In the genomic region with DNA sequence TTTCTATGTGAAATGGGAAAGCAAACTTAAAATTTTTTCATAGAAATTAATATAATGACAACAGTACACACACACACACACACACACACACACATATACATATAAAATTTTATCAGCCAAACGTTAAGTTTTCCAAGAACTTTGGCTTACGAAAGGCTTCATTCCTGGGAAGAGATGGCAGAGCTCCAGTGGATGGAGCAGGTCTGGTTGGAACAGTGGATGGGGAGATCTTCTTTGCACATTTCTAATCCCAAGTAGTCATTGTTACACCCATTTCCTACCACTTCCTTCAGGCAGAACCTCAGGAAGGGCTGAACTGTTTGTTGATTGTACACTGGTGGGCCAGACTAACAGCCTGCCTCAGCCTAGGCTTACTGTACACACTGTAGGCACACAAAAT, we compare ENCODE assay signal across 21 mouse cellular contexts.
A peak's percentile ranks its signal among the peaks of the same experiment; 100 is the strongest.
DNase-seq lines count a peak whose midpoint lies in the region; ATAC-seq and TF ChIP-seq lines count a peak whose summit lies in the region.
"Had no signal": no experiment of that assay in that cellular context is flagged by ENCODE, and none has a peak within 500 bp of the region (broad histone marks: within the 10 kb centered on the region; RNA-seq: fewer than 3 reads in every experiment).

No protein-coding gene starts in this region.

- peaks cover 53% of the 10 kb centered on the region for H3K4me1 ChIP-seq in heart, embryonic 10.5 days
- H3K4me1 ChIP-seq in liver, adult 2 months (ENCODE audit: control insufficient read depth, insufficient read depth, low read length): peaks cover 10% of the 10 kb centered on the region
- peaks cover 9% of the 10 kb centered on the region; the same call in 1 of the 2 replicates for H3K4me1 ChIP-seq in liver, embryonic 11.5 days (replicated peaks; ENCODE audit: control insufficient read depth, insufficient read depth, low read length)
- peaks cover 28% of the 10 kb centered on the region; the same call in 1 of the 2 replicates for H3K4me1 ChIP-seq in lung, postnatal 0 days (ENCODE audit: insufficient read depth, low read depth, low read length)
- peaks cover 10% of the 10 kb centered on the region for H3K4me1 ChIP-seq in liver, postnatal 0 days (ENCODE audit: insufficient read depth)

- TF ChIP-seq POLR2A in liver, adult 2 months (IDR thresholded peaks at IDR 0.05; ENCODE audit: extremely low read depth, insufficient read depth, low read length): no peak

- no peak overlapping the region for H3K9ac ChIP-seq in liver, adult 2 months (ENCODE audit: low read depth, low read length)
- H3K9ac ChIP-seq in liver, embryonic 11.5 days (ENCODE audit: low read depth, low read length): no peak overlapping the region
- no peak overlapping the region for H3K9ac ChIP-seq in lung, postnatal 0 days (replicated peaks; ENCODE audit: low read depth)
- H3K9ac ChIP-seq in liver, postnatal 0 days (replicated peaks): no peak overlapping the region
- H3K9ac ChIP-seq: forebrain, embryonic 13.5 days; forebrain, postnatal 0 days; heart, embryonic 15.5 days; hindbrain, embryonic 13.5 days had no signal

- H3K27ac ChIP-seq in heart, embryonic 10.5 days: peak overlapping the region; percentile 22; the same call in 1 of the 2 replicates
- H3K27ac ChIP-seq in liver, adult 2 months (replicated peaks; ENCODE audit: insufficient read depth, low read depth, low read length): peak overlapping the region; percentile 61
- no peak overlapping the region for H3K27ac ChIP-seq in liver, embryonic 11.5 days (ENCODE audit: low read depth, low read length)
- H3K27ac ChIP-seq in lung, postnatal 0 days (ENCODE audit: low read length): peak overlapping the region; percentile 62
- H3K27ac ChIP-seq in liver, postnatal 0 days (ENCODE audit: low read depth): peak overlapping the region; percentile 23; the same call in 1 of the 2 replicates
- H3K27ac ChIP-seq: embryonic facial prominence, embryonic 10.5 days; forebrain, embryonic 13.5 days; heart, embryonic 15.5 days; hindbrain, embryonic 13.5 days; hindbrain, postnatal 0 days had no signal

- peak; percentile 77 for TF ChIP-seq EP300 in lung, postnatal 0 days (IDR thresholded peaks at IDR 0.05)
- no peak for TF ChIP-seq EP300 in liver, postnatal 0 days (IDR thresholded peaks at IDR 0.05; ENCODE audit: low read depth)

- no peak overlapping the region for H3K4me3 ChIP-seq in heart, embryonic 10.5 days
- H3K4me3 ChIP-seq in liver, adult 2 months (ENCODE audit: insufficient read depth, low read depth, low read length): no peak overlapping the region
- H3K4me3 ChIP-seq in liver, embryonic 11.5 days (ENCODE audit: low read depth, low read length): no peak overlapping the region
- no peak overlapping the region for H3K4me3 ChIP-seq in lung, postnatal 0 days (ENCODE audit: low read depth, low read length)
- no peak overlapping the region for H3K4me3 ChIP-seq in liver, postnatal 0 days (ENCODE audit: low read depth, low read length)
- H3K4me3 ChIP-seq: embryonic facial prominence, embryonic 10.5 days; forebrain, embryonic 13.5 days; heart, embryonic 15.5 days; hindbrain, embryonic 13.5 days had no signal

- H3K9me3 ChIP-seq in heart, embryonic 10.5 days: no peaks in the 10 kb centered on the region
- H3K9me3 ChIP-seq in liver, embryonic 11.5 days (ENCODE audit: control insufficient read depth, low read length): no peaks in the 10 kb centered on the region
- no peaks in the 10 kb centered on the region for H3K9me3 ChIP-seq in lung, postnatal 0 days (ENCODE audit: low read length)
- no peaks in the 10 kb centered on the region for H3K9me3 ChIP-seq in liver, postnatal 0 days (ENCODE audit: low read length)
- H3K9me3 ChIP-seq: embryonic facial prominence, embryonic 10.5 days; forebrain, embryonic 13.5 days; heart, embryonic 15.5 days; hindbrain, embryonic 13.5 days had no signal

- peaks cover 9% of the 10 kb centered on the region; the same call in 1 of the 2 replicates for H3K36me3 ChIP-seq in heart, embryonic 10.5 days
- no peaks in the 10 kb centered on the region for H3K36me3 ChIP-seq in liver, adult 2 months (ENCODE audit: control insufficient read depth, insufficient read depth, low read length)
- peaks cover 8% of the 10 kb centered on the region; the same call in 1 of the 2 replicates for H3K36me3 ChIP-seq in liver, embryonic 11.5 days (ENCODE audit: control insufficient read depth, insufficient read depth, low read length)
- H3K36me3 ChIP-seq in lung, postnatal 0 days (ENCODE audit: insufficient read depth, low read length): 0 out of 2 replicates have a peak, but pooled peaks cover 6% of the 10 kb centered on the region
- peaks cover 16% of the 10 kb centered on the region for H3K36me3 ChIP-seq in liver, postnatal 0 days (replicated peaks; ENCODE audit: insufficient read depth, low read length)
- H3K36me3 ChIP-seq: heart, embryonic 15.5 days had no signal

- no peak overlapping the region for H3K4me2 ChIP-seq in liver, embryonic 11.5 days
- H3K4me2 ChIP-seq in lung, postnatal 0 days (replicated peaks; ENCODE audit: low read depth, low read length): no peak overlapping the region
- H3K4me2 ChIP-seq in liver, postnatal 0 days (ENCODE audit: low read depth, low read length): no peak overlapping the region
- H3K4me2 ChIP-seq: forebrain, embryonic 13.5 days; heart, embryonic 11.5 days; heart, embryonic 15.5 days; hindbrain, embryonic 13.5 days had no signal

- ATAC-seq in liver, embryonic 11.5 days (replicated peaks; ENCODE audit: low FRiP score): no peak
- peak; percentile 42 for ATAC-seq in lung, postnatal 0 days
- no peak for ATAC-seq in liver, postnatal 0 days
- ATAC-seq: forebrain, embryonic 13.5 days; forebrain, postnatal 0 days; hindbrain, postnatal 0 days had no signal

- no peak for TF ChIP-seq CTCF in liver, adult 2 months (IDR thresholded peaks at IDR 0.05; ENCODE audit: low read depth, low read length)
- no peak for TF ChIP-seq CTCF in lung, postnatal 0 days (IDR thresholded peaks at IDR 0.05)
- no peak for TF ChIP-seq CTCF in liver, postnatal 0 days (IDR thresholded peaks at IDR 0.05; ENCODE audit: low read depth)

- DNase-seq in heart, embryonic 10.5 days (ENCODE audit: low spot score): no peak
- DNase-seq in heart, adult 9 months (ENCODE audit: low spot score in 2 of 2): no peak
- DNase-seq in liver, adult 2 months (ENCODE audit: extremely low read depth, low read depth, low spot score): peak; percentile 50
- DNase-seq in liver, embryonic 11.5 days (ENCODE audit: low spot score): no peak
- peak; percentile 41 for DNase-seq in lung, postnatal 0 days (ENCODE audit: low spot score)
- DNase-seq in lung, adult 18-20 months: no peak
- no peak for DNase-seq in liver, postnatal 0 days
- DNase-seq: adrenal gland, adult 2 months; adrenal gland, postnatal 25 days; cerebellum, adult 18-20 months; cerebellum, adult 9-11 months; cerebellum, postnatal 36 days; forebrain, postnatal 0 days; gastrocnemius, postnatal 14 days had no signal

- 87% methylated on average over 2 of the region's 2 CpGs for WGBS in heart, embryonic 10.5 days
- WGBS in liver, adult 2 months: 13% methylated on average over 2 of the region's 2 CpGs
- WGBS in liver, embryonic 11.5 days: 93% methylated on average over 2 of the region's 2 CpGs
- WGBS in lung, postnatal 0 days: 33% methylated on average over 2 of the region's 2 CpGs
- WGBS in liver, postnatal 0 days (ENCODE audit: insufficient replicate concordance): 72% methylated on average over 2 of the region's 2 CpGs

- H3K79me2 ChIP-seq in liver, adult 2 months (ENCODE audit: control insufficient read depth, insufficient read depth, low read length): peaks cover 28% of the 10 kb centered on the region

- no peaks in the 10 kb centered on the region for H3K27me3 ChIP-seq in heart, embryonic 10.5 days (ENCODE audit: insufficient read depth, poor library complexity, severe bottlenecking)
- no peaks in the 10 kb centered on the region for H3K27me3 ChIP-seq in liver, adult 2 months (ENCODE audit: control insufficient read depth, insufficient read depth, low read length)
- H3K27me3 ChIP-seq in liver, embryonic 11.5 days (replicated peaks; ENCODE audit: control insufficient read depth, insufficient read depth, low read length): no peaks in the 10 kb centered on the region
- H3K27me3 ChIP-seq in lung, postnatal 0 days (replicated peaks; ENCODE audit: insufficient read depth, low read length): no peaks in the 10 kb centered on the region
- H3K27me3 ChIP-seq in liver, postnatal 0 days (ENCODE audit: insufficient read depth, low read length): no peaks in the 10 kb centered on the region
- H3K27me3 ChIP-seq: CH12.LX; forebrain, embryonic 13.5 days; heart, embryonic 15.5 days; hindbrain, embryonic 13.5 days had no signal

Comparison
In these comparisons a context has a peak if more than half of its experiments do, and no peak if none do; other contexts are left out.
1. DNase-seq: peak in liver, adult 2 months (single experiment) and lung, postnatal 0 days (single experiment); none in heart, embryonic 10.5 days (single experiment), heart, adult 9 months (0 of 2), liver, embryonic 11.5 days (single experiment), lung, adult 18-20 months (0 of 2) and liver, postnatal 0 days (single experiment).